Mouse (Mus musculus): Measurements from ENCODE around the gene Plcxd2. TPM values are rescaled to one million over a fixed set of nuclear protein-coding genes. Genes with fewer than 3 reads are reported as not detected.

Plcxd2 gene
- 16.9 TPM for polyA plus RNA-seq (2017; shearing (Covaris generic))

DNA sequence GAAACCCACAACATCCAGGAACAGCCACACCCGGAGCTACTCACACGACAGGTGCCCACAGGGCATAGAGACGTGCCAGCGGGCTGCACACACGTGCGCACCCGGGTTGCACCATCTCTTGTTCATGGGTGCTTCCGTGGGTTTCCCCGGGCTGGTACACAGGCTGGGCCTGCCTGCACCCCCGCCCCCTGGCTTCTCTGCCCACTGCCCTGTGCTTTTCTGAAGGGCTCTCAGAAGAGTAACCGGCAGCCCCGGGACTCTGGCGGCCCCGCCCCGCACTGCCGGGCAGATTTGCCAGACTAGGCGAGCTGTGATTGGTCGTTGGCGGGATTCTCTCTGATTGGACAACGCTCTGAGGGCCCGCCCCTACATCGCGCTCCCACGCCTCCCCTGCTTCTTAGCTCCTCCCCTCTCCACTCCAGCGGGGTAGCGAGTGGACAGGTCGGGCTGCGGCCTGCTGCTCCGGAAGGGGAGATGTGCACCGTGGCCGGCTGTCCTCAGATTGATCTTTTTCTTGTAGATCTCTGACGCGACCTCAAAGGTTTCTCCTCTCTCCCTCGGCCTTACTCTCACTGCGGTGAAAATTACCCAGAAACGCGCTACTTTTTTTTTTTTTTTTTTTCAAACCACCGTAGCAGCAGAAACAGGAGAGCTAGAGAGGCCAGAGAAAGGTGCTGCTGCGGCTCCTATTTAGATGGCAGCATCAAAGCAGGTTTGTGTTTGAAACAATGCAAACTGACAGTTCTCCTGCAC is at the start of gene Plcxd2:
Plcxd2 (minus strand) TSS at position 66 of the 753 bp plus-strand sequence.

DNA sequence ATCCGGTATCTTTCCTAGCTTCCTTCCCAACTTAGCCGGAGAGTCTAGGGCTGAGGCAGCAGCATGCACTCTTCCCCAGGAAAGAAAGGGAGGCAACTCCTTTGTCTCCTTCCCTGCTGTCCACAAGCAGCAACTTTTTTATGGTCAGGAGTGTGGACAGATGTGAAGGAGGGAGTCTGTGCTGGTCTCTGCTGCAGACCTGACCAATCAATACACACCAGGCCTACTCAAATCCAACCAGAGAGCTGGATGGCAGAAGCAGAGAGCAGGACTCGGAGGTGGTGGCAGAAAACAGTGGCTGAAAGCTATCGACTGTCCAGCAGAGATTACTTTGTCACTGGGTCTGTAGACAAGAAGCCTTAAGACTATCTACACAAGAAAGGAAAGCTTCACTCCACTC is 56.6 kb downstream of the Plcxd2 start, which contains the start of gene Phldb2:
Phldb2 (minus strand) TSS at position 205 of the 400 bp plus-strand sequence.

Other genes with a start within 250 kb of the Plcxd2 start
- gene Phldb2, start 56.6 kb downstream of the Plcxd2 start, polyA plus RNA-seq (2017; shearing (Covaris generic)): 0.39 TPM
- 265 TPM for gene Cd96, start 110.0 kb upstream of the Plcxd2 start, polyA plus RNA-seq (2017; shearing (Covaris generic))
- 4.4 TPM for gene Gm4737, start 144.9 kb upstream of the Plcxd2 start, polyA plus RNA-seq (2017; shearing (Covaris generic))

Measured in CD4-positive, CD25-positive, alpha-beta regulatory T cell (primary cell).